Mouse (Mus musculus) neural tube, embryonic 11.5 days (tissue): ENCODE measurements around the gene Fanci. TPM values are rescaled to one million over a fixed set of nuclear protein-coding genes. Genes with fewer than 3 reads are reported as not detected.

ENCODE experiments used
- ATAC-seq: fragments of 200-750 bp; cut with Nextera tagmentation; 2 replicates; pipeline ENCODE4 v1.8.0; 2017; ENCODE audit warnings: moderate number of reproducible peaks, mild to moderate bottlenecking, moderate TSS enrichment, moderate library complexity; ENCODE audit not compliant: insufficient read depth, low FRiP score, low TSS enrichment
- DNase-seq: peaks from one replicate; pipeline ENCODE4 v3.0.0-alpha.2; 2015; ENCODE audit warnings: low spot score
- H3K27ac ChIP-seq: fragments of 300-500 bp; sonication (generic); 2 replicates; pipeline ENCODE4 v1.5.1; 2014; ENCODE audit warnings: low read depth, mild to moderate bottlenecking, low read length
- H3K27me3 ChIP-seq: fragments of 300-500 bp; sonication (generic); 2 replicates; pipeline ENCODE4 v1.6.1; 2014; ENCODE audit warnings: mild to moderate bottlenecking, low read length, mixed read lengths; ENCODE audit not compliant: control insufficient read depth, insufficient read depth
- H3K36me3 ChIP-seq: fragments of 300-500 bp; sonication (generic); 2 replicates; pipeline ENCODE4 v1.6.1; 2014; ENCODE audit warnings: mild to moderate bottlenecking, low read length, moderate library complexity, mixed read lengths; ENCODE audit not compliant: control insufficient read depth, insufficient read depth
- H3K4me1 ChIP-seq: fragments of 300-500 bp; sonication (generic); 2 replicates; pipeline ENCODE4 v1.6.1; 2014; ENCODE audit warnings: low read length, mixed read lengths; ENCODE audit not compliant: control insufficient read depth, insufficient read depth
- H3K4me2 ChIP-seq: fragments of 300-500 bp; sonication (generic); 2 replicates; pipeline ENCODE4 v1.6.1; 2014; ENCODE audit warnings: low read depth, mild to moderate bottlenecking, moderate library complexity
- H3K4me3 ChIP-seq: fragments of 300-500 bp; sonication (generic); 2 replicates; pipeline ENCODE4 v1.5.1; 2014; ENCODE audit warnings: low read depth, low read length
- H3K9ac ChIP-seq: fragments of 300-500 bp; sonication (generic); 2 replicates; pipeline ENCODE4 v1.6.1; 2014; ENCODE audit warnings: mild to moderate bottlenecking, low read length
- H3K9me3 ChIP-seq: fragments of 300-500 bp; sonication (generic); 2 replicates; pipeline ENCODE4 v1.6.1; 2016; ENCODE audit warnings: low read length; ENCODE audit not compliant: control insufficient read depth
- WGBS: fragments of 180-500 bp; shearing (Covaris S2); extraction: QIAGEN DNeasy Blood & Tissue Kit; methylation state at CpG from one replicate; pipeline ENCODE4 v1.1.7; 2014; 5-methylcytosine and 5-hydroxymethylcytosine counted together
- polyA plus RNA-seq: library from polyadenylated mRNA; unstranded; fragments of >200 nt; fragmentation: Nextera tagmentation; extraction: Ambion mirVana; gene quantifications from 2 replicates; pipeline ENCODE4 v1.2.1, GENCODE M21; 2014

Fanci gene
- 16.5 and 16.6 TPM in 2 replicates for polyA plus RNA-seq

DNA sequence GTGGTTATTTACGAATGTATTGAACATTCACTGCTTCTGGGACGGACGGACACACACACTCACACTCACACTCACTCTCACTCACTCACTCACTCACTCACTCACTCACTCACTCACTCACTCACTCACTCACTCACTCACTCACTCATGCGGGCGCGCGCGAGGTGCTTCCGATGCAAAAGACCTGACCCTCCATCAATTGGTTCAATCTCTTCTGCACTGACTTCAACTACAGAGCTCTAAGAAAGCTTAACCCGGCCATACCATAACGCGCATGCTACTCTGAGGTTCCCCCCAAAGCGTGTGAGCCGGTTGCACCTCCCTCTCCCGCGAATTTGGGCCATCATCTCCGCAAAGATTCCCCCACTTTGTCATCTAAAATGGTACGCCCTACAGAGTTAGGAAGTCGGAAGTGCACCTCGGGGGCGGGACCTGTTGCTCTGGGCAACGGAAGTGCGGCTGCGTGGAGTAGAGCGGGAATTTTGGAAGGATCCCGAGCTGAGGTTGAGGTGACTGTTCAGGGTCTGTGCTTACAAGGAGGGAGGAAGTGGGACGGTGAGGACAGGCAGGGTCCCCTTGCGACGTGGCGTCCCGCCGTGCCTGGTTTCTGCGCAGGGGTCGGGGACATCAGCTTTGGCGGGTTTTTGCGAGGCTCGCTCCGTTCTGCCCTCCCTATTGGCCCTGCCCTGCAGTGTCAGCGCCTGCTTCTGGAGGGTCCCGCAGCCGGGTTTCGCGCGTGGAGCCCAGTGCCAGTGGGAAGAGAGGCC is at the start of gene Fanci:
Gene Fanci (plus strand): TSS at position 47 of the 767 bp plus-strand sequence.
- peak; percentile 97 for DNase-seq
- no peaks in the 10 kb centered on the region for H3K9me3 ChIP-seq
- under 1% methylated on average over 44 of the region's 44 CpGs for WGBS
- peak within 1 kb of the TSS; percentile 84 for H3K4me2 ChIP-seq
- no peaks in the 10 kb centered on the region for H3K36me3 ChIP-seq
- no peaks in the 10 kb centered on the region for H3K27me3 ChIP-seq
- H3K4me3 ChIP-seq, result peak within 1 kb of the TSS; percentile 44
- H3K27ac ChIP-seq, result 0 out of 2 replicates have a peak within 1 kb of the TSS, but pooled peaks have one; percentile 40
- peak within 1 kb of the TSS; percentile 73 for H3K9ac ChIP-seq
- peaks cover 9% of the 10 kb centered on the region; the same call in 1 of the 2 replicates for H3K4me1 ChIP-seq
- ATAC-seq, result peak; percentile 83

- H3K4me3 ChIP-seq, result no peak overlapping the region
- peaks cover 5% of the 10 kb centered on the region for H3K36me3 ChIP-seq
These were observed 45.8 kb upstream of the Fanci start for GRCm38 (mm10) chr7:79345902-79346301.

DNA sequence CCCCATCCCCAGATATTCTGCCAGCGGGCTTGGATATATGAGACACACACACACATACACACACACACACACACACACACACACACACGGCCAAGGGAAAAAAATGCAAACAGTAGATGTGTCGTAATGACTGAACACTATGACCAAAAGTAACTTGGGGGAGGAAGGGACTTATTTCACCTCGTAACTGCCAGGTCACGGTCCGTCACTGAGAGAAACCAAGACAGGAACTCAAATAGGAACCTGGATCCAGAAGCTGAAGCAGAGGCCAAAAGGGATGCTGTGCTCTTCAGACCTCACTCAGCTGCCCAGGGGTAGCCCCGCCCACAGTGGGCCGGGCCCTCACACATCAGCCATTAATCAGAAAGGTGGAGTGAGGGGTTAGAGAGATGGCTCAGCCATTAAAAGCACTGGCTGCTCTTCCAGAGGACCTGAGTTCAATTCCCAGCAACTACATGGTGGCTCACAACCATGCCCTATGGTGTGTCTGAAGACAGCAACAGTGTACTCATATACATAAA is 45.1 kb upstream of the Fanci start:
- no peaks in the 10 kb centered on the region for H3K4me1 ChIP-seq
- no peaks in the 10 kb centered on the region for H3K27me3 ChIP-seq
- no peak for ATAC-seq
- H3K4me2 ChIP-seq, result no peak overlapping the region
- H3K9me3 ChIP-seq, result no peaks in the 10 kb centered on the region
- no peak for DNase-seq
- 81% methylated on average over 8 of the region's 8 CpGs for WGBS
- H3K4me3 ChIP-seq, result no peak overlapping the region
- no peak overlapping the region for H3K27ac ChIP-seq
- no peak overlapping the region for H3K9ac ChIP-seq
- H3K36me3 ChIP-seq, result peaks cover 5% of the 10 kb centered on the region

More at GRCm38 (mm10) chr7:79345902-79346301, 45.8 kb upstream of the Fanci start:
- 62% methylated on average over 4 of the region's 4 CpGs for WGBS
- Histone ChIP-seq H3K9ac (no peak overlapping the region), H3K27ac (no peak overlapping the region), H3K4me2 (no peak overlapping the region), H3K9me3 (no peaks in the 10 kb centered on the region), H3K4me1 (no peaks in the 10 kb centered on the region), H3K27me3 (no peaks in the 10 kb centered on the region)
- ATAC-seq, result no peak
- DNase-seq, result peak; percentile 70

DNA sequence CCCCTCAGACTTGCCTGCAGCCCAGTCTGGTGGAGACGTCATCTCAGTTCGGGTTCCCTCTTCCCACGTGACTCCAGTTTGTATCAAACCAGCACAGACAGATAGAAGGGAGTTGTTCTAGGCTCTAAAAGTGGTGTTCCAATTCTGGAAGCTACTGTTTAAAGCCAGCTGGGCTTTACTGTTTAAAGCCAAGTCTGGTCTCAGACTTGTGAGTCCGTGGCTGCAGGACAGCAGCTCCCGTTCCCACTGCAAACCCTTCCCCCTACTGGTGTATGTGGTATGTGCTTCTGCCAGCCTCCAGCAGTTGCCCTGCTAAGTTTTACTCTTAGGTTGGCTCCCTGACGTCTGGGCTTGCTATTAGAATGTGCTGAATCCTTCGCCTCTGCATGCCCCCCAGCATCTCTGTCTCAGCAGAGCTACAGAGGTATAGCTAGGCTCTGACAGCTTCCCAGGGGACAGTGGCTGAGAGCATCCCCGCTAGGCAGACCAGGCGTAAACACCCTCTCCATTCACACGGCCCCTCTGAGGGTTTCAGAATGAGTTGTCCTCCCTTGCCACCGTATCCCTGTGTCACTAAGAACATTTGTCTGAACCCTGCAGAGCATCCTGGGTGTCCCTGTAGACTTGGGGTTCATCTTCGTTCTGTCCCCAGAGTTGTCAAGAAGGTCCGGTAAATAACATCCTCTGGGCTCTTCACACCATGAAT is 44.5 kb upstream of the Fanci start:
- H3K9me3 ChIP-seq, result no peaks in the 10 kb centered on the region
- no peaks in the 10 kb centered on the region for H3K4me1 ChIP-seq
- H3K27ac ChIP-seq, result no peak overlapping the region
- H3K36me3 ChIP-seq, result peaks cover 5% of the 10 kb centered on the region
- ATAC-seq, result no peak
- H3K4me2 ChIP-seq, result no peak overlapping the region
- no peak for DNase-seq
- H3K27me3 ChIP-seq, result no peaks in the 10 kb centered on the region
- no peak overlapping the region for H3K4me3 ChIP-seq
- WGBS, result 82% methylated on average over 13 of the region's 13 CpGs
- no peak overlapping the region for H3K9ac ChIP-seq

GRCm38 (mm10) chr7:79348816-79349215 is 42.9 kb upstream of the Fanci start:
- H3K9me3 ChIP-seq, result no peaks in the 10 kb centered on the region
- no peaks in the 10 kb centered on the region for H3K4me1 ChIP-seq
- no peak overlapping the region; the same call in 1 of the 2 replicates for H3K9ac ChIP-seq
- DNase-seq (no peak), ATAC-seq (no peak)
- 96% methylated on average over 8 of the region's 8 CpGs for WGBS
- H3K36me3 ChIP-seq, result peaks cover 5% of the 10 kb centered on the region
- no peak overlapping the region for H3K27ac ChIP-seq
- no peak overlapping the region for H3K4me2 ChIP-seq
- H3K27me3 ChIP-seq, result no peaks in the 10 kb centered on the region
- H3K4me3 ChIP-seq, result no peak overlapping the region

DNA sequence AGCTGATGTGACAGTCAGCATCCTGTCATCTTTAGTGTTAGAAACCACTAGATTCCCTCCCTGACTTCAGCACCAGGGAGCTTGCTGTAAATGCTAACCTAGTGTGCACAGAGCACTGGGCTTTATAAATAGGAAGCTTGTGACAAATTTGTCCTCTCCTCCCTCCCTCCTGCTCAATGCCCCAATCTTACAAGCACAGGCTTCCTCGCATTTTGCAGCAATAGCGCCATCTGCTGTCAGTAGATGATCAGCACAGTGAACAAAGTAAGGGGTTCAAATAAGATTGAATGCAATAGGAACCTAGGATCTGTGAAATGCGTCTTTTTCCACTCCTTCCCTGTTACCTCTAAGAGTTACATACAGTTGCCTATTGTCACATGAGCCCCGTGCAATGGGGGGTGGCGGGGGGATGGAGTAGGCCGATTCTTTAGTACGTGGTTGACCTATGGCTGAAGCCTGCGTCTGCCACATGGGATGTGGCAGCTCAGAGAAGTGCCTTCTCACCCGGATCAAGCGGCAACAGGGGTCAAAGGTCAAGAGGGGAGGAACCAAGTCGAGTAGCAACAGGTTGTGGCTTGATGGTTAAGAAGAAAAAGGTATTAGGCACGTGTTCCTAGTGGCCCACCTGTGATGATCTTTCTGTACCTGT is 41.9 kb upstream of the Fanci start:
- Histone ChIP-seq H3K4me1 (no peaks in the 10 kb centered on the region), H3K9ac (no peak overlapping the region), H3K4me3 (no peak overlapping the region), H3K36me3 (peaks cover 4% of the 10 kb centered on the region), H3K27ac (no peak overlapping the region), H3K9me3 (no peaks in the 10 kb centered on the region), H3K4me2 (no peak overlapping the region), H3K27me3 (no peaks in the 10 kb centered on the region)
- DNase-seq (peak; percentile 73), ATAC-seq (no peak; the same call in 1 of the 2 replicates)
- WGBS, result 46% methylated on average over 12 of the region's 12 CpGs

GRCm38 (mm10) chr7:79358350-79359182 is 33.2 kb upstream of the Fanci start:
- Histone ChIP-seq H3K27ac (no peak overlapping the region; the same call in 1 of the 2 replicates), H3K4me2 (no peak overlapping the region), H3K27me3 (no peaks in the 10 kb centered on the region), H3K9ac (no peak overlapping the region), H3K4me1 (no peaks in the 10 kb centered on the region), H3K36me3 (peaks cover 11% of the 10 kb centered on the region), H3K4me3 (no peak overlapping the region), H3K9me3 (no peaks in the 10 kb centered on the region)
- WGBS, result 77% methylated on average over 15 of the region's 15 CpGs
- DNase-seq, result peak; percentile 9
- no peak for ATAC-seq

- Histone ChIP-seq H3K9me3 (no peaks in the 10 kb centered on the region), H3K36me3 (peaks cover 10% of the 10 kb centered on the region), H3K27me3 (no peaks in the 10 kb centered on the region), H3K4me1 (no peaks in the 10 kb centered on the region), H3K4me2 (no peak overlapping the region), H3K9ac (no peak overlapping the region), H3K4me3 (no peak overlapping the region), H3K27ac (no peak overlapping the region)
- WGBS, result 94% methylated on average over 3 of the region's 3 CpGs
- DNase-seq, result peak; percentile 1
- no peak for ATAC-seq
These were observed 32.6 kb upstream of the Fanci start for GRCm38 (mm10) chr7:79359183-79359435.
